Mouse (Mus musculus) midbrain, embryonic 15.5 days (tissue): ENCODE measurements at regions not wholly inside any gene's neighbourhood (a gene's known extent, or its start where the extent isn't known, plus 50 kb on each side); places are given as distances from the start of the nearest gene placed in this dataset.

ENCODE experiments used
- ATAC-seq: fragments of 200-750 bp; cut with Nextera tagmentation; replicated peaks from 2 replicates; pipeline ENCODE4 v1.8.0; 2017; ENCODE audit warnings: moderate TSS enrichment
- H3K27ac ChIP-seq: fragments of 300-500 bp; sonication (generic); 2 replicates; pipeline ENCODE4 v1.5.1; 2015; ENCODE audit warnings: mild to moderate bottlenecking, inconsistent platforms
- H3K27me3 ChIP-seq: fragments of 300-500 bp; sonication (generic); replicated peaks from 2 replicates; pipeline ENCODE4 v1.6.1; 2015; ENCODE audit warnings: inconsistent platforms
- H3K36me3 ChIP-seq: fragments of 300-500 bp; sonication (generic); replicated peaks from 2 replicates; pipeline ENCODE4 v1.6.1; 2015; ENCODE audit warnings: inconsistent platforms
- H3K4me1 ChIP-seq: fragments of 300-500 bp; sonication (generic); 2 replicates; pipeline ENCODE4 v1.6.1; 2015; ENCODE audit warnings: inconsistent platforms
- H3K4me2 ChIP-seq: fragments of 300-500 bp; sonication (generic); 2 replicates; pipeline ENCODE4 v1.6.1; 2015; ENCODE audit warnings: inconsistent platforms, mild to moderate bottlenecking, moderate library complexity
- H3K4me3 ChIP-seq: fragments of 300-500 bp; sonication (generic); 2 replicates; pipeline ENCODE4 v1.5.1; 2015; ENCODE audit warnings: mild to moderate bottlenecking, inconsistent platforms
- H3K9ac ChIP-seq: fragments of 300-500 bp; sonication (generic); 2 replicates; pipeline ENCODE4 v1.6.1; 2015; ENCODE audit warnings: mild to moderate bottlenecking, inconsistent platforms
- H3K9me3 ChIP-seq: fragments of 300-500 bp; sonication (generic); 2 replicates; pipeline ENCODE4 v1.6.1; 2016; ENCODE audit warnings: inconsistent platforms
- WGBS: fragments of 180-500 bp; shearing (Covaris S2); methylation state at CpG from one replicate; pipeline ENCODE4 v1.1.7; 2015; ENCODE audit warnings: mixed read lengths; 5-methylcytosine and 5-hydroxymethylcytosine counted together

DNA sequence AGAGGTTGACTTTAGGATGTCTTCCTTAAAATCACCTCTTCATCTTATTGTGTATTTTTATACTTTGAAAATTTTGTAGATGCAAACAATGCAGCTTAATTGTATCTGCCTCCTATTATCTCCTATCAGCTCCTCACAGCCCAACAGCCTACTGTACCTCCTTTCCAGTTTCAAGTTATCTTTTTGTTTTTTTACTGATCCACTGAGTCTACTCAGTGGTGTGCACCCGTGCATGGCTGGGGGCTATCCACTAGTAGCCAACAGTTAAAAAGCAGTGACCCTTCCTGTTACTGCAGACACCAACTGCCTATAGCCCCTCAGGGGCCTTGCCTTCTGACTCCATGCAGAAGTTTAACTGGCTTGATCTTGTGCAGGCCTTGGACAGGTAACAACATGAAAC lies 170.4 kb upstream of the Ctnnb1 start:
- H3K36me3 ChIP-seq: no peaks in the 10 kb centered on the region
- H3K4me1 ChIP-seq: peaks cover 5% of the 10 kb centered on the region; the same call in 1 of the 2 replicates
- no peak overlapping the region for H3K27ac ChIP-seq
- H3K9me3 ChIP-seq: no peaks in the 10 kb centered on the region
- no peak for ATAC-seq
- 86% methylated on average over 1 of the region's 1 CpGs for WGBS
- no peak overlapping the region for H3K4me2 ChIP-seq
- no peak overlapping the region for H3K4me3 ChIP-seq
- H3K9ac ChIP-seq: no peak overlapping the region
- H3K27me3 ChIP-seq: no peaks in the 10 kb centered on the region

DNA sequence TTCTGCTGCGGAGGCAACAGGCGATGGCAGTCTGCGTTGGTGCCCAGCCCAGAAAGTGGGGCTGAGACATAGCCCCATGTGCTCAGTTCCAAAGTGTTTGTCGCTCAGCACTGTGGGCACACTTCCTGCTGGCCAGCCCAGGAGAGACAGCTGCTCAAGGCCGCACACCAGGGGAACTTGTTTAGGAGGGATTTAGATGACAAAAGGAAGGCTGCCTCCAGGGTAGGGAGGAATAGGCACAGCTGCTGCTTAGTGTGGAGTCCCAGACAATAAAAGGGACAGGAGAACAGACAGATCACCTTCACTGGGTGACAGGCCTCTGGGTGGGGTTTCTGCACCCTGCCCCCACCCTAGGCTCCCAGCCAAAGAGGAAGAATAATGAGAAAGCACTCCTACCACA lies 169.2 kb upstream of the Ctnnb1 start:
- peak overlapping the region; percentile 26 for H3K27ac ChIP-seq
- no peak overlapping the region for H3K4me2 ChIP-seq
- no peaks in the 10 kb centered on the region for H3K36me3 ChIP-seq
- H3K9me3 ChIP-seq: no peaks in the 10 kb centered on the region
- H3K27me3 ChIP-seq: no peaks in the 10 kb centered on the region
- peaks cover 5% of the 10 kb centered on the region; the same call in 1 of the 2 replicates for H3K4me1 ChIP-seq
- H3K9ac ChIP-seq: no peak overlapping the region
- H3K4me3 ChIP-seq: no peak overlapping the region
- ATAC-seq: peak; percentile 54; the same call in 1 of the 2 replicates
- WGBS: 26% methylated on average over 5 of the region's 5 CpGs

DNA sequence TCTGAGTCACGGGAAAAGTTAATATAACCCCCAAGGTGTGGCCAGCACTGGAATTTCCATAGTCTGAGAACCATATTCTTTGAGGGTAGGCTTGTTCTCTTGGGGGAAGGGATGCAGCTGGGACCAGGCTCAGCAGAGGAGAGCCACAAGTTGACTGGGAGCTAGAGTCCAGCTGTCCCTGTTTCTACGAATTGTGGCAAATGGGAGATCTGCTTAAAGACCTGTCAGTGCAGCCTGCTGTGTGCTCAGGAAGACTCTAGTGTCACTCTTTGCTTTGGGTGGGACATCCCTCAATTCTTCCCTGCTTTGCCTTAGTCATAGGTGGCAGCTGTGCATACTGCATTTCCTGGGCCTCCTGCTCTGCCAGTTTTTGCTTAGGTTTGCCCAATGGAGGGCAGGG lies 165.2 kb upstream of the Ctnnb1 start:
- Histone ChIP-seq H3K36me3 (no peaks in the 10 kb centered on the region), H3K27me3 (no peaks in the 10 kb centered on the region), H3K4me3 (no peak overlapping the region), H3K9me3 (no peaks in the 10 kb centered on the region), H3K27ac (no peak overlapping the region), H3K4me2 (no peak overlapping the region), H3K9ac (no peak overlapping the region), H3K4me1 (peaks cover 5% of the 10 kb centered on the region; the same call in 1 of the 2 replicates)
- ATAC-seq: no peak
- WGBS: 83% methylated on average over 2 of the region's 2 CpGs

DNA sequence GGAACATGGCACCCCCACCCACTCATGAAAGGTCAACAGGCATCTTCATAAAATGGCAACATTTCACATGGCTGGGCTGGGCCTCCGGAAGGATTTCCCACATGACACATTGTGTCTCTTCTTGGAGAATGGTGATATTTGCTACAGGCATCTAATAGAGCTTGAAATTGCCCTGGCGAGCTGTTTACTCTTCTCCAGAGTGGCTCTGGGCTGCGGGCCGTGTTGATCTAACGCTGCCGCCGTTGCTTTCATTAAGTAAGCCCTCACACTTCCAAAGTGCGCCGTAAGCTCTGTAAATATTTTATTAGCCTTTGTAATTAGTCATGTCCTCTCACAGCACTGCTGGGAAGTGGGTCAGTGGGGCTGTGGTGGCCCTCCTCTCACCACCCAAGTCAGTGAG lies 164.4 kb upstream of the Ctnnb1 start:
- Histone ChIP-seq H3K36me3 (no peaks in the 10 kb centered on the region), H3K4me2 (no peak overlapping the region), H3K9me3 (no peaks in the 10 kb centered on the region), H3K27ac (no peak overlapping the region), H3K27me3 (no peaks in the 10 kb centered on the region), H3K4me1 (peaks cover 3% of the 10 kb centered on the region; the same call in 1 of the 2 replicates), H3K4me3 (no peak overlapping the region), H3K9ac (no peak overlapping the region)
- 72% methylated on average over 9 of the region's 9 CpGs for WGBS
- no peak for ATAC-seq

DNA sequence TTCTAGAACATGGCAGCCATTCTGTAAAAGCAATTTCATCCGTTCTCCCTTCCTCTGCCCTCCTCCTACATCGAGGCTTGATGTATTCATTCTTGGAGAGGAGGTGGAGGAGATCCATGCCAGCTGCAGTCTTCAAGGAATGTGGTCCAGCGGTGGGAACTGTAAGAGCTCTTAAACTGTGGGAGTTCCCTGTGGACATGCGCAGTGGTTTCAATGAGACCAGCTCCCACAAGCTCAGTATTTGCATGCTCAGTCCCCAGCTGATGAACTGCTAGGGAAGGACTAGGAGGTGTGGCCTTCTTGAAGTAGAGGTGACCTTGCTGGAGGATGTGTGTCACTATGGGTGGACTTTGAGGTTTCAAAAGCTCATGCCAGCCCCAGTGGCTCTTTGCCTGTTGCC lies 163.7 kb upstream of the Ctnnb1 start:
- Histone ChIP-seq H3K4me2 (no peak overlapping the region), H3K36me3 (no peaks in the 10 kb centered on the region), H3K9ac (no peak overlapping the region), H3K9me3 (no peaks in the 10 kb centered on the region), H3K4me3 (no peak overlapping the region), H3K27ac (no peak overlapping the region), H3K4me1 (no peaks in the 10 kb centered on the region), H3K27me3 (no peaks in the 10 kb centered on the region)
- ATAC-seq: no peak
- WGBS: 87% methylated on average over 4 of the region's 4 CpGs

DNA sequence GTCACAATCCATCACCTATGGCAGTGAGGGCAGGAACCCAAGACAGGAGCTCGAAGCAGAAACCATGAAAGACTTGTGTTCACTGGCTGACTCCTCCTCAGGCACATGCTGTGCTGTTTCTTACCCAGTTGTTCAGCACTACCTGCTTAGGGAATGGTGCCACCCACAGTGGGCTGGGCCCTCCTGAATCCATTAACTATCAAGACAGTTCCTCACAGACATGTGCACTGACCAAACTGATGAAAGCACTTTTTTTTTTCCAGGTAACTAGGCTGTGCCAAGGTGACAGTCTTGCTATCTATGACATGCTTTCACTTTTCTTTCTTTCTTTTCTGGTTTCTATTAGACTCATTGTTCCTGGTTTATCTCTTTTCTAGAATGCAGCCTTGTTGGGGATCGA lies 162.1 kb upstream of the Ctnnb1 start:
- no peak for ATAC-seq
- WGBS: 86% methylated on average over 2 of the region's 2 CpGs
- Histone ChIP-seq H3K9ac (no peak overlapping the region), H3K4me2 (no peak overlapping the region), H3K4me3 (no peak overlapping the region), H3K36me3 (no peaks in the 10 kb centered on the region), H3K27ac (no peak overlapping the region), H3K27me3 (no peaks in the 10 kb centered on the region), H3K4me1 (no peaks in the 10 kb centered on the region), H3K9me3 (no peaks in the 10 kb centered on the region)

DNA sequence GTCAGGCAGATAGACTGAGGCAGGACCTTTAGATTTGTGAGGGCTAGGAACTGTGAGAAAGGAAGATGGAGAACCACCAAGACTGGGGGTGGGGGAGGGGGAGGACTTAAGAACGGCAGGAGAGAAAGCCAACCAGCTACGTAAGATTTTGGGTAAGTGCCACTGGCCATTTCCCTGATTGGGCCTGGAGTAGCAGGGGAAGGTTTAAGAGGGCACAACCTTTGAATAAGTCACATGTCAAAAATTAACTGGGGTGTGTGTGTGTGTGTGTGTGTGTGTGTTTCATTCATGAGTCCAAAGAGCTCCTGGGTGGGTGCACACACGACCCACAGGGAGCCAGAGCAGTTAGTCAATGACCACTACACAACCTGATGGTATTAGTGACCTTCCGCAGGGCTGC lies 161.6 kb upstream of the Ctnnb1 start:
- no peaks in the 10 kb centered on the region for H3K9me3 ChIP-seq
- H3K27ac ChIP-seq: no peak overlapping the region
- H3K4me1 ChIP-seq: no peaks in the 10 kb centered on the region
- H3K9ac ChIP-seq: no peak overlapping the region
- no peak overlapping the region for H3K4me2 ChIP-seq
- 91% methylated on average over 4 of the region's 4 CpGs for WGBS
- ATAC-seq: no peak
- no peak overlapping the region for H3K4me3 ChIP-seq
- no peaks in the 10 kb centered on the region for H3K27me3 ChIP-seq
- no peaks in the 10 kb centered on the region for H3K36me3 ChIP-seq

DNA sequence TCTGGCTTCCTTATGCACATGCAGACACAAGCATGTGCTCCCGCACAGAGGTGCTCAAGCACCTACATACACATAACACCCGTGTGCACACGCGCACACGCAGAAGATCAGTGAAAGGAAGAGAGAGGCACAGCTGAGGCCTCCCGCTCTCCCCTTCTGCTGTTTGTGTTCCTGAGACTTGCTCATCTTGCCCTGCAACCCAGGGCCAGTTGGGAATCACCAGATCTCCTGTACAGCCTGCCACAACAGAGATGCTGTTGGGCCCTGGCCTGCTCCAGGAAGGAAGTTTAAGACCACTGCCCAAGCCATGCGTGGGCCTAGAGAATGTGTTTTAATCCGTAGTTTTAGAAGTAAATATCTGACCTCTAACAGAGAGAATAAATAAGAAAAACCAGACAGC lies 160.0 kb upstream of the Ctnnb1 start:
- Histone ChIP-seq H3K9ac (no peak overlapping the region), H3K4me1 (no peaks in the 10 kb centered on the region), H3K27me3 (no peaks in the 10 kb centered on the region), H3K27ac (no peak overlapping the region), H3K9me3 (no peaks in the 10 kb centered on the region), H3K36me3 (no peaks in the 10 kb centered on the region), H3K4me3 (no peak overlapping the region), H3K4me2 (no peak overlapping the region)
- 86% methylated on average over 8 of the region's 8 CpGs for WGBS
- ATAC-seq: no peak

DNA sequence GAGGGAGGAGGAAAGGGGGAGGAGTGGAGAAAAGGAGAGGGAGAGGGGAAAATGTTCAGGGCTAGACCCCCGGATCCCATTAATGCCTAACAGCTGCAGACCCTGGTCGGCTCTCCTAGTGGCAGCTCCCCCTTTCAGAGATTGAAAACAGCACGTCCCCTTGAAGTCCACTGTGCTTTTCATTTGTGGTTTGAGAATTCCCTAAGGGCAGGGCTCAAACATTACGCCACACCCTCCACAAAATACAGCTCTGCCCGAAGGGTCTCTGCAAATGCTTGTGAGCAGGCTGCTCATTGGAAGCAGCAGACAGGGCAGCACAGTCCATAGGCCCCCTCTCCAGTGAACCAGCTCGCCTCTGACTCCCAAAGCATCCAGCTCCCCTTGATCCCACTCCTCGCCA lies 159.3 kb upstream of the Ctnnb1 start:
- Histone ChIP-seq H3K27me3 (no peaks in the 10 kb centered on the region), H3K9ac (no peak overlapping the region), H3K36me3 (no peaks in the 10 kb centered on the region), H3K4me3 (no peak overlapping the region), H3K4me1 (no peaks in the 10 kb centered on the region), H3K27ac (no peak overlapping the region), H3K9me3 (no peaks in the 10 kb centered on the region), H3K4me2 (no peak overlapping the region)
- 25% methylated on average over 7 of the region's 7 CpGs for WGBS
- no peak for ATAC-seq

DNA sequence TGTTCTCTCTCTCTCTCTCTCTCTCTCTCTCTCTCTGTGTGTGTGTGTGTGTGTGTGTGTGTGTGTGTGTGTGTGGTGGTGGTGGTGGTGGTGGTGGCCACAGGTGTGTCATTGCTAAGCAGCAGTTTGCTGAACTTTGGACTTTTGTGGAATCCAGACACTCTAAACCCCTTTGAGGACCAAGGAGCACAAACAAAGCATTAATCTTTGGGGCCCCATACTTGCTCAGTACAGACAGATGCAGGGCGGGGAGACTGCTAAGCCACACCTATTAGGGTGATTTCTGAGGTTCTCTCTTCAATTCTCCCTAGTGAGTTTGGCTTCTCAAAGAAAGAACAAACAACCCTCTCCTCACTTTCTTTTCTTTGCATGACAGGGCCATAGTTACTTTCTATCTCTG lies 158.1 kb upstream of the Ctnnb1 start:
- no peaks in the 10 kb centered on the region for H3K9me3 ChIP-seq
- H3K36me3 ChIP-seq: no peaks in the 10 kb centered on the region
- H3K27ac ChIP-seq: no peak overlapping the region
- no peak overlapping the region for H3K4me3 ChIP-seq
- no peaks in the 10 kb centered on the region for H3K27me3 ChIP-seq
- no peaks in the 10 kb centered on the region for H3K4me1 ChIP-seq
- no peak overlapping the region for H3K9ac ChIP-seq
- 30% methylated on average over 1 of the region's 1 CpGs for WGBS
- H3K4me2 ChIP-seq: no peak overlapping the region
- ATAC-seq: no peak

DNA sequence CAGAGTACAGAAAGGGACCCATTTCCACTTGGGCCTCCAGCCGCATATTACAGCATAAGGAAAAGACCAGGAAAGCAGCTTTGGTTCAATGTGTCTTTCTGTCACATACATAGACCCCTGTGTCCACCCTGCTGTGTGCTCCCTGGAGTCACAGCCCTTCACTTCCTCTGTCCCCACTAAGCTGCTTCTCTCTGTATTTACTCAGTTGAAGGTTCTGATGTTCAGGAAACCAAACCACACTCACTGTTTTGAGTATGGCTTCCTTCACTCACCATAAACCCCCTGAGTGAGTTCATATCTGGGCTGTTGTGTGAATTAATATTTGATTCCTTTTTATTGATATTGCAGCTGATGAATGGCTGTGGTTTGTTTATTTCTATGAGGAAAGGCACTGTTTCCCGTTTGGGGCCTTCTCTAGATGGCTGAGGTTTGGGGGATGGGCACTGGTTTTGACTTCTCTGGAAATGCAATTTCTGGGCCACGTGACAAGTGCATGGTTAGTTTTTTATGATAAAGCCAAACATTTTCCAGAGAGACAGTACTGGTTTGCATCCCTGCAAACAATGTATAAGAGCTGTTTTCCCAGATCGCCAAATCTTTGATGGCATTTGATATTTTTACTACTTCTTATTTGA lies 157.0 kb upstream of the Ctnnb1 start:
- Histone ChIP-seq H3K27ac (no peak overlapping the region), H3K4me1 (no peaks in the 10 kb centered on the region), H3K4me2 (no peak overlapping the region), H3K4me3 (no peak overlapping the region), H3K36me3 (no peaks in the 10 kb centered on the region), H3K27me3 (no peaks in the 10 kb centered on the region), H3K9ac (no peak overlapping the region), H3K9me3 (no peaks in the 10 kb centered on the region)
- ATAC-seq: no peak
- 68% methylated on average over 4 of the region's 4 CpGs for WGBS

DNA sequence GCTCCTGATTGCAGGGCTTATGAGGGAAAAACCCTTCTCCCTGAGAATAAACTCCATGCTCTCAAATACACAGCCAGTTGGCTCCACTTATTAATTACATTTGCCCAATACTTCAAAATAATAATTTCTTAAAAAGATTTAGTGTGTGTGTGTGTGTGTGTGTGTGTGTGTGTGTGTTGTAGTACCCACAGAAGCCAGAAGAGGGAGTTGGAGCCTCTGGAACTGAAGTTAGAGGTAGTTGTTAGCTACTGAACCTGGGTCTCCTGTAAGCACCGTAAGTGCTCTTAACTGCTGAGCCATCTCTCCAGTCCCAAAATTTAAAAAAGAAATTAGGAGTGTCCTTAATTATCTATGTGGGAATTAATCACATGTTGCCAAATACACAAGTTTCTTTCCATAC lies 154.8 kb upstream of the Ctnnb1 start:
- H3K4me1 ChIP-seq: no peaks in the 10 kb centered on the region
- no peaks in the 10 kb centered on the region for H3K36me3 ChIP-seq
- H3K9me3 ChIP-seq: no peaks in the 10 kb centered on the region
- H3K4me2 ChIP-seq: no peak overlapping the region
- no peak overlapping the region for H3K27ac ChIP-seq
- ATAC-seq: no peak
- no peaks in the 10 kb centered on the region for H3K27me3 ChIP-seq
- WGBS: 93% methylated on average over 1 of the region's 1 CpGs
- no peak overlapping the region for H3K4me3 ChIP-seq
- H3K9ac ChIP-seq: no peak overlapping the region

DNA sequence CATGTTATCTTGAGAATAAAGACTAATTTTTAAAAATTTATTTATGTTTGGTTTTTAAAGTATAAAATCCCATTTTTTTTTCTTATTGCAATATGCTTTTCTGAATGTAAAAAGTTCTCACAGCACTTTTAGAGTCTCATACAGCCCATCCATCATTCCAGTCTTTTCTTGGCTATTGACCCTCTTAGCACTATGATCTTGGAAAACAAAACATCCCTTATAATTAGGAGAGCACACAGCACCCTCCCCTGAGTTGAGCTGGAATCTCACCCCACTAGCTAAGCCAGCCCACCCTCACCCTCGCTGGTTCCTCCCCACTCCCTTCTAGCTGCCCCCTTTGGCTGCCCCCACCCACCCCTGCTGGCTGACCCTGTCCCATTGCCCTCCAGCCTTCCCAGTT lies 154.2 kb upstream of the Ctnnb1 start:
- H3K27me3 ChIP-seq: no peaks in the 10 kb centered on the region
- no peak overlapping the region for H3K9ac ChIP-seq
- no peak overlapping the region for H3K4me3 ChIP-seq
- WGBS: 65% methylated on average over 1 of the region's 1 CpGs
- H3K4me1 ChIP-seq: no peaks in the 10 kb centered on the region
- H3K9me3 ChIP-seq: no peaks in the 10 kb centered on the region
- no peak overlapping the region for H3K4me2 ChIP-seq
- no peak for ATAC-seq
- no peaks in the 10 kb centered on the region for H3K36me3 ChIP-seq
- H3K27ac ChIP-seq: no peak overlapping the region
